Mouse (Mus musculus): Measurements from ENCODE around the gene Dhrs7. TPM values are rescaled to one million over a fixed set of nuclear protein-coding genes. Genes with fewer than 3 reads are reported as not detected.
A peak's percentile ranks its signal among the peaks of the same experiment; 100 is the strongest.

Dhrs7 gene
- polyA plus RNA-seq, 1 experiment from 2014 or later = 13.7 TPM

GRCm38 (mm10) chr12:72670921-72671320, 6.2 kb upstream of the Dhrs7 start:
- 55% methylated on average over 8 of the region's 8 CpGs for WGBS
- H3K27me3 ChIP-seq (replicated peaks; ENCODE audit: control insufficient read depth, insufficient read depth, low read length) = no peaks in the 10 kb centered on the region
- peak; percentile 54; the same call in 1 of the 2 replicates for ATAC-seq (replicated peaks; ENCODE audit: low FRiP score)

GRCm38 (mm10) chr12:72667868-72668469, 3.3 kb upstream of the Dhrs7 start:
- WGBS = 71% methylated on average over 10 of the region's 10 CpGs
- H3K4me3 ChIP-seq (ENCODE audit: low read depth, low read length) = no peak overlapping the region
- H3K27ac ChIP-seq (ENCODE audit: low read depth, low read length) = no peak overlapping the region
- DNase-seq (ENCODE audit: low spot score) = no peak
- peaks cover 4% of the 10 kb centered on the region; the same call in 1 of the 2 replicates for H3K4me1 ChIP-seq (replicated peaks; ENCODE audit: control insufficient read depth, insufficient read depth, low read length)
- no peaks in the 10 kb centered on the region for H3K27me3 ChIP-seq (replicated peaks; ENCODE audit: control insufficient read depth, insufficient read depth, low read length)
- ATAC-seq (replicated peaks; ENCODE audit: low FRiP score) = no peak
- no peaks in the 10 kb centered on the region for H3K9me3 ChIP-seq (ENCODE audit: control insufficient read depth, low read length)
- no peaks in the 10 kb centered on the region for H3K36me3 ChIP-seq (ENCODE audit: control insufficient read depth, insufficient read depth, low read length)
- no peak overlapping the region for H3K4me2 ChIP-seq
- H3K9ac ChIP-seq (ENCODE audit: low read depth, low read length) = no peak overlapping the region

More at GRCm38 (mm10) chr12:72670921-72671320, 6.2 kb upstream of the Dhrs7 start:
- Histone ChIP-seq H3K4me1 (replicated peaks; ENCODE audit: control insufficient read depth, insufficient read depth, low read length) (no peaks in the 10 kb centered on the region), H3K4me3 (ENCODE audit: low read depth, low read length) (no peak overlapping the region), H3K4me2 (no peak overlapping the region), H3K27ac (ENCODE audit: low read depth, low read length) (no peak overlapping the region), H3K9me3 (ENCODE audit: control insufficient read depth, low read length) (no peaks in the 10 kb centered on the region), H3K36me3 (ENCODE audit: control insufficient read depth, insufficient read depth, low read length) (no peaks in the 10 kb centered on the region), H3K9ac (ENCODE audit: low read depth, low read length) (no peak overlapping the region)
- DNase-seq (ENCODE audit: low spot score) = peak; percentile 25

GRCm38 (mm10) chr12:72666015-72666414, 1.3 kb upstream of the Dhrs7 start:
- DNase-seq (ENCODE audit: low spot score) (no peak), ATAC-seq (replicated peaks; ENCODE audit: low FRiP score) (no peak)
- WGBS = 89% methylated on average over 5 of the region's 5 CpGs
- no peak overlapping the region for H3K9ac ChIP-seq (ENCODE audit: low read depth, low read length)
- no peak overlapping the region for H3K4me2 ChIP-seq
- no peaks in the 10 kb centered on the region for H3K9me3 ChIP-seq (ENCODE audit: control insufficient read depth, low read length)
- H3K27ac ChIP-seq (ENCODE audit: low read depth, low read length) = no peak overlapping the region
- H3K4me1 ChIP-seq (replicated peaks; ENCODE audit: control insufficient read depth, insufficient read depth, low read length) = peaks cover 4% of the 10 kb centered on the region; the same call in 1 of the 2 replicates
- no peaks in the 10 kb centered on the region for H3K36me3 ChIP-seq (ENCODE audit: control insufficient read depth, insufficient read depth, low read length)
- H3K4me3 ChIP-seq (ENCODE audit: low read depth, low read length) = no peak overlapping the region
- H3K27me3 ChIP-seq (replicated peaks; ENCODE audit: control insufficient read depth, insufficient read depth, low read length) = no peaks in the 10 kb centered on the region

GRCm38 (mm10) chr12:72664020-72664734, 532 bp downstream of the Dhrs7 start:
- Histone ChIP-seq H3K27ac (ENCODE audit: low read depth, low read length) (no peak overlapping the region), H3K27me3 (replicated peaks; ENCODE audit: control insufficient read depth, insufficient read depth, low read length) (no peaks in the 10 kb centered on the region), H3K4me2 (peak overlapping the region; percentile 97), H3K4me1 (replicated peaks; ENCODE audit: control insufficient read depth, insufficient read depth, low read length) (peaks cover 4% of the 10 kb centered on the region; the same call in 1 of the 2 replicates), H3K9me3 (ENCODE audit: control insufficient read depth, low read length) (no peaks in the 10 kb centered on the region), H3K4me3 (ENCODE audit: low read depth, low read length) (peak overlapping the region; percentile 66), H3K36me3 (ENCODE audit: control insufficient read depth, insufficient read depth, low read length) (no peaks in the 10 kb centered on the region), H3K9ac (ENCODE audit: low read depth, low read length) (peak overlapping the region; percentile 66)
- DNase-seq (ENCODE audit: low spot score) (peak; percentile 37), ATAC-seq (replicated peaks; ENCODE audit: low FRiP score) (peak; percentile 35)
- WGBS = 14% methylated on average over 28 of the region's 28 CpGs

- Histone ChIP-seq H3K9me3 (ENCODE audit: control insufficient read depth, low read length) (no peaks in the 10 kb centered on the region), H3K4me2 (no peak overlapping the region), H3K4me3 (ENCODE audit: low read depth, low read length) (no peak overlapping the region), H3K27me3 (replicated peaks; ENCODE audit: control insufficient read depth, insufficient read depth, low read length) (no peaks in the 10 kb centered on the region), H3K27ac (ENCODE audit: low read depth, low read length) (no peak overlapping the region), H3K36me3 (ENCODE audit: control insufficient read depth, insufficient read depth, low read length) (no peaks in the 10 kb centered on the region), H3K4me1 (replicated peaks; ENCODE audit: control insufficient read depth, insufficient read depth, low read length) (no peaks in the 10 kb centered on the region), H3K9ac (ENCODE audit: low read depth, low read length) (no peak overlapping the region)
- WGBS = 83% methylated on average over 16 of the region's 16 CpGs
- DNase-seq (ENCODE audit: low spot score) = no peak
- ATAC-seq (replicated peaks; ENCODE audit: low FRiP score) = no peak
Measured at GRCm38 (mm10) chr12:72655775-72656174, 8.9 kb downstream of the Dhrs7 start.

GRCm38 (mm10) chr12:72654698-72655097, 10.0 kb downstream of the Dhrs7 start:
- no peak for DNase-seq (ENCODE audit: low spot score)

GRCm38 (mm10) chr12:72649611-72650330, 14.9 kb downstream of the Dhrs7 start, which contains the start of gene Gm4756:
Gene Gm4756, minus strand, starts transcription at chr12:72649661.
- 78% methylated on average over 11 of the region's 11 CpGs for WGBS
- Histone ChIP-seq H3K4me3 (ENCODE audit: low read depth, low read length) (no peak within 1 kb of the TSS), H3K4me1 (replicated peaks; ENCODE audit: control insufficient read depth, insufficient read depth, low read length) (no peaks in the 10 kb centered on the region), H3K4me2 (no peak within 1 kb of the TSS), H3K27ac (ENCODE audit: low read depth, low read length) (no peak within 1 kb of the TSS), H3K9ac (ENCODE audit: low read depth, low read length) (no peak within 1 kb of the TSS), H3K27me3 (replicated peaks; ENCODE audit: control insufficient read depth, insufficient read depth, low read length) (no peaks in the 10 kb centered on the region), H3K36me3 (ENCODE audit: control insufficient read depth, insufficient read depth, low read length) (no peaks in the 10 kb centered on the region), H3K9me3 (ENCODE audit: control insufficient read depth, low read length) (no peaks in the 10 kb centered on the region)
- DNase-seq (ENCODE audit: low spot score) (no peak), ATAC-seq (replicated peaks; ENCODE audit: low FRiP score) (no peak)

More at GRCm38 (mm10) chr12:72654698-72655097, 10.0 kb downstream of the Dhrs7 start:
- H3K4me1 ChIP-seq (replicated peaks; ENCODE audit: control insufficient read depth, insufficient read depth, low read length) = no peaks in the 10 kb centered on the region
- no peak overlapping the region for H3K9ac ChIP-seq (ENCODE audit: low read depth, low read length)
- H3K4me3 ChIP-seq (ENCODE audit: low read depth, low read length) = no peak overlapping the region
- 30% methylated on average over 4 of the region's 4 CpGs for WGBS
- no peaks in the 10 kb centered on the region for H3K9me3 ChIP-seq (ENCODE audit: control insufficient read depth, low read length)
- H3K36me3 ChIP-seq (ENCODE audit: control insufficient read depth, insufficient read depth, low read length) = no peaks in the 10 kb centered on the region
- no peak overlapping the region for H3K4me2 ChIP-seq
- H3K27ac ChIP-seq (ENCODE audit: low read depth, low read length) = no peak overlapping the region
- no peak for ATAC-seq (replicated peaks; ENCODE audit: low FRiP score)
- no peaks in the 10 kb centered on the region for H3K27me3 ChIP-seq (replicated peaks; ENCODE audit: control insufficient read depth, insufficient read depth, low read length)

GRCm38 (mm10) chr12:72648921-72649320, 15.8 kb downstream of the Dhrs7 start:
- Histone ChIP-seq H3K27ac (ENCODE audit: low read depth, low read length) (no peak overlapping the region), H3K36me3 (ENCODE audit: control insufficient read depth, insufficient read depth, low read length) (no peaks in the 10 kb centered on the region), H3K9ac (ENCODE audit: low read depth, low read length) (no peak overlapping the region), H3K4me1 (replicated peaks; ENCODE audit: control insufficient read depth, insufficient read depth, low read length) (no peaks in the 10 kb centered on the region), H3K4me3 (ENCODE audit: low read depth, low read length) (no peak overlapping the region), H3K27me3 (replicated peaks; ENCODE audit: control insufficient read depth, insufficient read depth, low read length) (no peaks in the 10 kb centered on the region), H3K4me2 (no peak overlapping the region), H3K9me3 (ENCODE audit: control insufficient read depth, low read length) (no peaks in the 10 kb centered on the region)
- ATAC-seq (replicated peaks; ENCODE audit: low FRiP score) (no peak), DNase-seq (ENCODE audit: low spot score) (no peak)
- 90% methylated on average over 14 of the region's 14 CpGs for WGBS
